Mouse (Mus musculus) forebrain, embryonic 16.5 days (tissue): ENCODE data around the gene Nfix. TPM values are rescaled to one million over a fixed set of nuclear protein-coding genes. Genes with fewer than 3 reads are reported as not detected.

ENCODE experiments used
- ATAC-seq: fragments of 200-750 bp; cut with Nextera tagmentation; 2 replicates; pipeline ENCODE4 v1.8.0; 2017; ENCODE audit warnings: mild to moderate bottlenecking, moderate library complexity
- H3K27ac ChIP-seq: fragments of 300-500 bp; sonication (generic); 2 replicates; pipeline ENCODE4 v1.5.1; 2014; ENCODE audit warnings: low read length, control low read depth
- H3K27me3 ChIP-seq: fragments of 300-500 bp; sonication (generic); replicated peaks from 2 replicates; pipeline ENCODE4 v1.6.1; 2014; ENCODE audit warnings: low read length; ENCODE audit not compliant: control insufficient read depth, insufficient read depth
- H3K36me3 ChIP-seq: fragments of 300-500 bp; sonication (generic); 2 replicates; pipeline ENCODE4 v1.6.1; 2014; ENCODE audit not compliant: control insufficient read depth, insufficient read depth
- H3K4me1 ChIP-seq: fragments of 300-500 bp; sonication (generic); replicated peaks from 2 replicates; pipeline ENCODE4 v1.6.1; 2014; ENCODE audit warnings: low read length; ENCODE audit not compliant: control insufficient read depth, insufficient read depth
- H3K4me2 ChIP-seq: fragments of 300-500 bp; sonication (generic); 2 replicates; pipeline ENCODE4 v1.6.1; 2014; ENCODE audit warnings: mild to moderate bottlenecking, low read length, control low read depth
- H3K4me3 ChIP-seq: fragments of 300-500 bp; sonication (generic); replicated peaks from 2 replicates; pipeline ENCODE4 v1.5.1; 2014; ENCODE audit warnings: mild to moderate bottlenecking, low read length, control low read depth
- H3K9ac ChIP-seq: fragments of 300-500 bp; sonication (generic); replicated peaks from 2 replicates; pipeline ENCODE4 v1.6.1; 2014; ENCODE audit warnings: low read depth, low read length, control low read depth
- H3K9me3 ChIP-seq: fragments of 300-500 bp; sonication (generic); 2 replicates; pipeline ENCODE4 v1.6.1; 2016; ENCODE audit warnings: low read length; ENCODE audit not compliant: control insufficient read depth
- WGBS: fragments of 180-500 bp; shearing (Covaris S2); extraction: QIAGEN DNeasy Blood & Tissue Kit; methylation state at CpG from one replicate; pipeline ENCODE4 v1.1.7; 2014; 5-methylcytosine and 5-hydroxymethylcytosine counted together
- polyA plus RNA-seq: library from polyadenylated mRNA; unstranded; fragments of >200 nt; fragmentation: Nextera tagmentation; extraction: Ambion mirVana; gene quantifications from 2 replicates; pipeline ENCODE4 v1.2.1, GENCODE M21; 2015

Nfix gene
- polyA plus RNA-seq, 1 experiment from 2014 or later = 440 TPM

DNA sequence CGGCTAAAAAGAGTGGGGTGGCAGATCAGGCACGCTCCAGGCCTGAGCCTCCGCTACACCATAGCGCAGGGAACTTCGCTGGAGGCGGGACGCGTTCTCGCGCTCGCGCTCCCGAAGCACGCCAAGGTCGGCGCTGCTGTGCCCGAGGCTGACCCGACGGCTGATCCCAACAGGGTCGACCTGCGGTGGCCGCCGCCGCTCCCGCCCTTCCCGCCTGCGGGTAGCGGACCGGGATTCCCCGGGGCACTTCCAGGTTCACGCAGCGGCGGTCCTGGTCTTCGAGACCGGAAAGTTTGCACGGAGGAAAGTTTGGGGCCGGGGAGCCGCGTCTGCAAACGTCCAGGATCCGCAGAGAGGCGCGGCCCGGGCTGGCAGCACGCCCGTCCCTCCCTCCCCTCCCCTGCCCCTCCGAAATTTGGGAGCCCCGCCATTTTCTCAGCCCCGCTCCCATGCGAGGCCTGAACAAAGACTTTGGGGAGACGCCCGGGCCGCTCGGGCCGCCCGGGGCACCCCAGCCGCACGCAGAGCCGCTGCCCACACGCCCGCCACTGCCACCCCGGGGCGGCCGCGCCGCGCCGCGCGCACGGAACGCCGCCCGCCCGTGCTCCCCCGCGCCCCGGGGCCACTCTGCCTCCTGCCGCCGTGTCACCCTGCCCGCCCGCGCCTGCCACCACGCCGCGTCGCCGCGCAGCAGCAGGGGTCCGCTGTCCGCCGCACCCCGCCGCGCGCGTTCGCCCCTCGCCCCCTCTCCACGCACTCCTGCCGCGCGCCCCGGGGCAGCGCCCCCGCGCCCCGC is 810 bp downstream of the Nfix start:
- H3K4me1 ChIP-seq = peaks cover 58% of the 10 kb centered on the region
- H3K27ac ChIP-seq = peak overlapping the region; percentile 99
- H3K4me2 ChIP-seq = peak overlapping the region; percentile 73
- no peak; the same call in 1 of the 2 replicates for ATAC-seq
- H3K4me3 ChIP-seq = peak overlapping the region; percentile 76
- under 1% methylated on average over 83 of the region's 108 CpGs for WGBS
- H3K36me3 ChIP-seq = no peaks in the 10 kb centered on the region
- peak overlapping the region; percentile 98 for H3K9ac ChIP-seq
- no peaks in the 10 kb centered on the region for H3K9me3 ChIP-seq
- no peaks in the 10 kb centered on the region for H3K27me3 ChIP-seq

DNA sequence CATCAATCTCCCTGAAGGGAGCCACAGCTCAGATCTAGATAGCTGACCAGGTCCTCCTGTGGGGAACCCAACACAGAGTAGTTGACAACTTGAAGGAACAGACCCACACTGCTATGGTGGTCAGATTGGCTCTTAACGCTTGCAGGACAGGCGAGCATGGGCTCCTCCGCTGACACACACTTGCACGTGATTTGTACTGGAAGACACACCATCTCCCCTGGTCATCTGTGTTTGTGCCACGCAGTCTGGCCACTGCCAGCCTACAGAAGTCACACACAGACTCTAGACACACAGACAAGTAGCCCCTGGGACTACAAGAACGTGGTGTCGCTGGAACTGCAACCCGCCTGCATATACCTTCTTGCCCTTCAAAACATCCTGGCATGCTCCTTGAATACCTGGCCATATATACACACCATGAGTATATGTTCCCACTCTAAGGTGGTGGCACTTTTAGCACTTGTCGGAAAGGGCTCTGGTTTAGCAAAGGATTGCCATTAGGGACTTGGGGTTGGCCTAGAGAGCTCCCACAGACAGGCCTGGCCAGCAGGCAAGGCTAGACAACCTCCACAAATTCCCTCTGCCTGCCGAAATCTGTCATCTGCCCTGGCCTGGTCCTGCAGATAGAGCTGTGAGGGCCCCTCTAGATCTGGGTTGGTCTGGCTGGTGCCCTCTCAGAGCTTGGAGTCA is 1.6 kb downstream of the Nfix start:
- H3K4me2 ChIP-seq = peak overlapping the region; percentile 73
- peaks cover 64% of the 10 kb centered on the region for H3K4me1 ChIP-seq
- peak overlapping the region; percentile 98 for H3K9ac ChIP-seq
- H3K27ac ChIP-seq = peak overlapping the region; percentile 99
- 31% methylated on average over 10 of the region's 10 CpGs for WGBS
- no peaks in the 10 kb centered on the region for H3K9me3 ChIP-seq
- no peaks in the 10 kb centered on the region for H3K36me3 ChIP-seq
- H3K27me3 ChIP-seq = no peaks in the 10 kb centered on the region
- ATAC-seq = no peak
- H3K4me3 ChIP-seq = peak overlapping the region; percentile 76

DNA sequence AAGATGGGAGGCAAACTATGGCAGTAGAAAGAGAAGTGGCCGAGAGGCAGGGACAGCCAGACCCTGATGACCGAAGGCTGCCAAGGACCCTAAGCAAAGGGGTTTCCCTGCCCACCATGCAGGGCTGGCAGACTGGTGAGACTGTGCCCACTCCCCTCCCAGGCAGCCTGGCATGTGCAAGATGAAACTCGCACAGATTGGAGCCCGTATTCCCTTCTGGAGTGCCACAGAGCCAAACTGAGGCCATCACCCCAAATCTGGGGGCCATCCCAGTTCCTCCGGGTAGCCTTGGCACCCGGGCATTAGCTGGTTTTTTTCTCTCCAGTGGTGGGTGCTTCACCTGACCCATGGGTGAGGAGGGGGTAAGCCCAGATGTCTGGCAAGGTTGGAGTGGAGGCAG is 2.2 kb downstream of the Nfix start:
- H3K4me1 ChIP-seq = peaks cover 70% of the 10 kb centered on the region

DNA sequence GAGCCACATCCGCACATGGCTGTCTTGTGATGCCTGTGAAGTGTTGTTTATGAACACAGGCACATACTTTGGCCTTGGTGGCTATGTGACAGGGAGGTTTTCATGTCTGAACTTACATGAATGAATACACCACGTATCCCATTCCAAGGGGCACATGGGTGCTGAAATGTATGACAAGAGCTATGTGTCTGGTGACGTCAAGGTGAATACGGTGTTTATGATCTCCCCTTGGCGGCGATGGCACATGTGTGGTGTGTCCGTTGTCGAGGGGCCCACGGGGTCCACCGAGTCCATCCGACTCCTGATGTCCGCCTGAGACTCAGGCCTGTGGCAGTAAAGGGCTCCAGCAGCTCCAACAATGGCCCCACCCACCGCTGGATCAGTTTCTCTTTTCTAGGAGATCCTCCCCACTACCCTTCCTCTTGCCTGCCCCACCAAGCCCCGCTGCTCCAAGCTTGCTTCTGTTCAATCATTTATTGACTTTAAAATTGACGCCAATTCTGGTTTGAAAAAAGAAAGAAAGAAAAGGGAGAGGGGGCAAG is 2.8 kb downstream of the Nfix start:
- Histone ChIP-seq H3K9ac (peak overlapping the region; percentile 98), H3K4me1 (peaks cover 76% of the 10 kb centered on the region), H3K9me3 (no peaks in the 10 kb centered on the region), H3K4me3 (no peak overlapping the region), H3K36me3 (no peaks in the 10 kb centered on the region), H3K27me3 (no peaks in the 10 kb centered on the region), H3K27ac (peak overlapping the region; percentile 99), H3K4me2 (peak overlapping the region; percentile 73)
- WGBS = 68% methylated on average over 15 of the region's 15 CpGs
- ATAC-seq = no peak

More for the DNA sequence above, 2.2 kb downstream of the Nfix start:
- no peak for ATAC-seq
- Histone ChIP-seq H3K4me3 (peak overlapping the region; percentile 76), H3K36me3 (no peaks in the 10 kb centered on the region), H3K27me3 (no peaks in the 10 kb centered on the region), H3K4me2 (peak overlapping the region; percentile 73), H3K9me3 (no peaks in the 10 kb centered on the region), H3K27ac (peak overlapping the region; percentile 99), H3K9ac (peak overlapping the region; percentile 98)
- 34% methylated on average over 6 of the region's 6 CpGs for WGBS

DNA sequence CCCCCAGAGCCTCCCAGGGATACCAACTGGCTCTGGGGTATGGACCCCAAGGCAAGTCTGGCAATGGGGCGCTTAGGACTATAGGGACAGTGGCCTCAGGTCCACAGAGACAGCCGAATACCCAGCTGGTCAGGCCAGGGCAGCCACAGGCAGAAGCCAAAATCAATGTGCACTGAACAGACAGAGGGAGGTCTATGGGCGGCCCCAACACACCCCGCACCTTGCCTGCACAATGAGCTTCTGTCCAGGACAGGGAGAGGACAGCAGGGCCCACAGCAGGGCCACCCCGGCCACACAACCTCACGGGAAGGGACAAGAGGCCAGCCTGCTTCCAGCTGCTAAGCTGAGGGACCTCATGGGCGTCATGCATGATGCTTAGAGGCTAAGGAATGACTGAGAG is 5.7 kb downstream of the Nfix start:
- no peak overlapping the region; the same call in 1 of the 2 replicates for H3K4me3 ChIP-seq
- 29% methylated on average over 7 of the region's 7 CpGs for WGBS
- no peaks in the 10 kb centered on the region for H3K9me3 ChIP-seq
- H3K9ac ChIP-seq = peak overlapping the region; percentile 56
- H3K4me2 ChIP-seq = peak overlapping the region; percentile 42
- peaks cover 80% of the 10 kb centered on the region for H3K4me1 ChIP-seq
- H3K27ac ChIP-seq = peak overlapping the region; percentile 99
- H3K36me3 ChIP-seq = no peaks in the 10 kb centered on the region
- no peaks in the 10 kb centered on the region for H3K27me3 ChIP-seq
- ATAC-seq = peak; percentile 6; the same call in 1 of the 2 replicates

DNA sequence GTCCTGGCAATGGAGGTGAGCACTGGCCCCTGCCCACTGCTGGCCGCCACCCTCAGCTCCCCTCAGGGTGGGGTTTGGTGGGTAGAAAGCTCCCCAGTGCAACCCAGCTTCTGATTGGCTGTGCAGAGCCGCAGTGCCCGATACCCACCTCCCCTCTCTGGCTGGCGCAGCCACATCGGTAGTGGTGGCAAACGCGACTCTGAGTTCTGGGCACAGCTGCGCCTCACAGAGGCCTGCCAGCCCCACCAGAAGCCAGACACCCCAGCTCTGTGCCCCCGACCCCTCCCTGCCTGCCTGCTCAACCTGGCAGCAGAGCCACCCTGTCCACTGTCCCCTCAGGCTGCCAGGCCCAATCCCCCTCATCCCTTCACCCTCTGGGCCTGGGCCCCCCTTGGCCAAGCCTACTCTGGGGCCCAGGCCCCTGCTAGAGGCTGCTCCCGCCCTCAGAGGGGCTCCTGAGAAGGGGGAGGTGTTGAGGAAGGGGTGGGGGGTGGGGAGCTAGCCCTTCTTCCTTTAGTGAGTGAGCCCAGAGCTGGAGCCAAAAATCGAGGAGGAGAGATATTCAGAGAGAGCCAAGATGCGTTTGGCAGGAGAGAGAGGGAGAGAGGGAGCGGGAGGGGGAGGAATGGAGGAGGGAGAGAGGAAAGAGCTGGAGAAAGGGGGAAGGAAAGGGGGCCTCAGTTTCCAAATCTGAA is 6.2 kb downstream of the Nfix start:
- Histone ChIP-seq H3K36me3 (no peaks in the 10 kb centered on the region), H3K9me3 (no peaks in the 10 kb centered on the region), H3K27ac (peak overlapping the region; percentile 99), H3K9ac (peak overlapping the region; percentile 64), H3K4me3 (peak overlapping the region; percentile 23), H3K27me3 (no peaks in the 10 kb centered on the region; the same call in 1 of the 2 replicates), H3K4me1 (peaks cover 83% of the 10 kb centered on the region), H3K4me2 (peak overlapping the region; percentile 48)
- WGBS = 27% methylated on average over 13 of the region's 13 CpGs
- peak; percentile 87 for ATAC-seq

DNA sequence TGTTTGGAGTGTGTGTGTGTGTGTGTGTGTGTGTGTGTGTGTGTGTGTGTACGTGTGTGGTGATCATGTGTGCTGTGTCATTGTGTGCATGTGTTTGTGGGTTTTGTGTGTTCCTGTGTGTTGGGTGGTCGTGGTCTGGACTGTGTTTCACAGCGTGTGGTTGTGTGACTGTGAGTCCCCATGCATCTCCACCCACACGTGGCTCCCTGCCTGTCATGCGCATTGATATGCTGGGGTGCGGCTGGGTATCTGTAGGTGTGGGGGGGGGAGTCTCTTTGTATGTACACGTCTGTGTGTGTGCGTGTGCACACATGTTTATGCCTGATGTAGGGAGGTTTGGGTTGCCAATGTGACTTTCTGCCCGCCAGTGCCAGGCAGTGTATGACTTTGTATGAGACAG is 7.0 kb downstream of the Nfix start:
- 59% methylated on average over 9 of the region's 9 CpGs for WGBS
- no peaks in the 10 kb centered on the region for H3K36me3 ChIP-seq
- ATAC-seq = no peak
- peak overlapping the region; percentile 99 for H3K27ac ChIP-seq
- H3K9ac ChIP-seq = peak overlapping the region; percentile 64; the same call in 1 of the 2 replicates
- peak overlapping the region; percentile 48 for H3K4me2 ChIP-seq
- H3K4me3 ChIP-seq = no peak overlapping the region
- H3K9me3 ChIP-seq = no peaks in the 10 kb centered on the region
- no peaks in the 10 kb centered on the region; the same call in 1 of the 2 replicates for H3K27me3 ChIP-seq
- H3K4me1 ChIP-seq = peaks cover 87% of the 10 kb centered on the region

DNA sequence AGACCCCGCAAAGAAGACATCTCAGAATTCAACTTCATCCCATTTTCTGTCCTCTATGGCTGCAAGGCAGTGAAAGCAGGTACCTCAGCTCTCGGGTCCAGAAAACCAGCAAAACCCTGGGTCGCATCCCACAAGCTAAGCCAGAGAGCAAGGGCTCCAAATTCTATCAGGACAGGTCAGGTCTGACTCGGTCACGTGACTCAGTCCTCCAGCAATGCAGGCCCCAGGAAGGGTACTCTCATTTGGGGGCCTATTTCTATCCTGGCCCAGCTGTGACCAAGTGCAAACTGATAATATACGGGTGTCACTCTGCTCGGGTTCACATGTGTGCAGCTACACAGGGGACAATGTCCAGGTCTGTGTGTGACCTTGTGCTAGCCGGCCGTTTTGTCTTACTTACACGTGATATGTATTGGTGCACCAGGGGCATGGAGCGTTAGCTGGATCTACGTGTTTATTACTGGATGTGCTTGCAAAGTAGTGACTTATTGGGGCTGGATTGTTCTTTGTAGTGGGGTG is 7.7 kb downstream of the Nfix start:
- H3K4me2 ChIP-seq = no peak overlapping the region
- H3K27ac ChIP-seq = peak overlapping the region; percentile 99
- H3K36me3 ChIP-seq = no peaks in the 10 kb centered on the region
- no peaks in the 10 kb centered on the region for H3K9me3 ChIP-seq
- no peak for ATAC-seq
- peaks cover 88% of the 10 kb centered on the region for H3K4me1 ChIP-seq
- no peak overlapping the region; the same call in 1 of the 2 replicates for H3K9ac ChIP-seq
- no peak overlapping the region for H3K4me3 ChIP-seq
- H3K27me3 ChIP-seq = peaks cover 2% of the 10 kb centered on the region; the same call in 1 of the 2 replicates
- 63% methylated on average over 12 of the region's 12 CpGs for WGBS
